Mouse (Mus musculus): Measurements from ENCODE around the gene Cubn. TPM values are rescaled to one million over a fixed set of nuclear protein-coding genes. Genes with fewer than 3 reads are reported as not detected.

The Cubn gene
- polyA plus RNA-seq, 1 experiment from 2014 or later: 0.30 TPM

- Histone ChIP-seq H3K4me1 (replicated peaks) (peaks cover 17% of the 10 kb centered on the region), H3K9me3 (no peaks in the 10 kb centered on the region), H3K4me2 (no peak overlapping the region), H3K27ac (replicated peaks) (peak overlapping the region; percentile 63), H3K36me3 (no peaks in the 10 kb centered on the region), H3K9ac (no peak overlapping the region), H3K4me3 (no peak overlapping the region), H3K27me3 (no peaks in the 10 kb centered on the region)
- 2% methylated on average over 2 of the region's 2 CpGs for WGBS
- ATAC-seq (ENCODE audit: low FRiP score, low read depth): peak; percentile 90
These were observed 92.7 kb downstream of the Cubn start for GRCm38 (mm10) chr2:13398955-13399354.

- no peak overlapping the region for H3K4me2 ChIP-seq
- H3K9ac ChIP-seq: no peak overlapping the region
- peak; percentile 63; the same call in 1 of the 2 replicates for ATAC-seq (ENCODE audit: low FRiP score, low read depth)
- no peaks in the 10 kb centered on the region for H3K9me3 ChIP-seq
- 33% methylated on average over 4 of the region's 4 CpGs for WGBS
- no peaks in the 10 kb centered on the region for H3K27me3 ChIP-seq
- H3K36me3 ChIP-seq: no peaks in the 10 kb centered on the region
- H3K4me3 ChIP-seq: no peak overlapping the region
- H3K27ac ChIP-seq (replicated peaks): peak overlapping the region; percentile 63
- H3K4me1 ChIP-seq (replicated peaks): peaks cover 17% of the 10 kb centered on the region
These were observed 93.1 kb downstream of the Cubn start for GRCm38 (mm10) chr2:13398551-13398950.

- Histone ChIP-seq H3K9ac (no peak overlapping the region), H3K27me3 (no peaks in the 10 kb centered on the region), H3K4me1 (replicated peaks) (peaks cover 17% of the 10 kb centered on the region), H3K4me3 (no peak overlapping the region), H3K4me2 (no peak overlapping the region), H3K27ac (replicated peaks) (no peak overlapping the region), H3K9me3 (no peaks in the 10 kb centered on the region), H3K36me3 (no peaks in the 10 kb centered on the region)
- ATAC-seq (ENCODE audit: low FRiP score, low read depth): no peak
- 21% methylated on average over 3 of the region's 3 CpGs for WGBS
These were observed 95.5 kb downstream of the Cubn start for GRCm38 (mm10) chr2:13396124-13396540.

GRCm38 (mm10) chr2:13391018-13391417 lies 100.6 kb downstream of the Cubn start:
- no peak for ATAC-seq (ENCODE audit: low FRiP score, low read depth)
- Histone ChIP-seq H3K27ac (replicated peaks) (no peak overlapping the region), H3K4me3 (no peak overlapping the region), H3K36me3 (no peaks in the 10 kb centered on the region), H3K4me2 (no peak overlapping the region), H3K27me3 (0 out of 2 replicates have a peak, but pooled peaks cover 2% of the 10 kb centered on the region), H3K9me3 (no peaks in the 10 kb centered on the region), H3K9ac (no peak overlapping the region), H3K4me1 (replicated peaks) (peaks cover 4% of the 10 kb centered on the region; the same call in 1 of the 2 replicates)
- WGBS: 62% methylated on average over 3 of the region's 3 CpGs

- H3K4me3 ChIP-seq: no peak overlapping the region
- peaks cover 15% of the 10 kb centered on the region for H3K4me1 ChIP-seq (replicated peaks)
- ATAC-seq (ENCODE audit: low FRiP score, low read depth): peak; percentile 35; the same call in 1 of the 2 replicates
- H3K9me3 ChIP-seq: no peaks in the 10 kb centered on the region
- 0 out of 2 replicates have a peak, but pooled peaks cover 2% of the 10 kb centered on the region for H3K27me3 ChIP-seq
- WGBS: 65% methylated on average over 5 of the region's 5 CpGs
- no peak overlapping the region for H3K4me2 ChIP-seq
- H3K27ac ChIP-seq (replicated peaks): 0 out of 2 replicates have a peak overlapping the region, but pooled peaks have one; percentile 78
- no peak overlapping the region for H3K9ac ChIP-seq
- no peaks in the 10 kb centered on the region for H3K36me3 ChIP-seq
These were observed 105.0 kb downstream of the Cubn start for GRCm38 (mm10) chr2:13386631-13387030.

- peak overlapping the region; percentile 78 for H3K27ac ChIP-seq (replicated peaks)
- no peaks in the 10 kb centered on the region for H3K9me3 ChIP-seq
- H3K4me3 ChIP-seq: no peak overlapping the region
- H3K4me2 ChIP-seq: no peak overlapping the region
- H3K36me3 ChIP-seq: no peaks in the 10 kb centered on the region
- ATAC-seq (ENCODE audit: low FRiP score, low read depth): peak; percentile 57; the same call in 1 of the 2 replicates
- no peak overlapping the region for H3K9ac ChIP-seq
- peaks cover 15% of the 10 kb centered on the region for H3K4me1 ChIP-seq (replicated peaks)
- H3K27me3 ChIP-seq: 0 out of 2 replicates have a peak, but pooled peaks cover 2% of the 10 kb centered on the region
- 50% methylated on average over 3 of the region's 3 CpGs for WGBS
These were observed 105.9 kb downstream of the Cubn start for GRCm38 (mm10) chr2:13385542-13386345.

GRCm38 (mm10) chr2:13384775-13385541 lies 106.7 kb downstream of the Cubn start:
- 29% methylated on average over 4 of the region's 4 CpGs for WGBS
- no peaks in the 10 kb centered on the region for H3K9me3 ChIP-seq
- H3K9ac ChIP-seq: no peak overlapping the region
- H3K27me3 ChIP-seq: 0 out of 2 replicates have a peak, but pooled peaks cover under 1% of the 10 kb centered on the region
- ATAC-seq (ENCODE audit: low FRiP score, low read depth): peak; percentile 82
- peak overlapping the region; percentile 78 for H3K27ac ChIP-seq (replicated peaks)
- peaks cover 15% of the 10 kb centered on the region for H3K4me1 ChIP-seq (replicated peaks)
- no peak overlapping the region for H3K4me2 ChIP-seq
- no peaks in the 10 kb centered on the region for H3K36me3 ChIP-seq
- H3K4me3 ChIP-seq: no peak overlapping the region

- H3K9me3 ChIP-seq: no peaks in the 10 kb centered on the region
- H3K4me2 ChIP-seq: no peak overlapping the region
- no peak overlapping the region for H3K4me3 ChIP-seq
- no peak overlapping the region for H3K9ac ChIP-seq
- no peak overlapping the region for H3K27ac ChIP-seq (replicated peaks)
- WGBS: 88% methylated on average over 4 of the region's 4 CpGs
- no peaks in the 10 kb centered on the region for H3K27me3 ChIP-seq
- H3K36me3 ChIP-seq: no peaks in the 10 kb centered on the region
- no peak for ATAC-seq (ENCODE audit: low FRiP score, low read depth)
- peaks cover 16% of the 10 kb centered on the region for H3K4me1 ChIP-seq (replicated peaks)
These were observed 115.4 kb downstream of the Cubn start for GRCm38 (mm10) chr2:13376166-13376565.

- Histone ChIP-seq H3K4me2 (no peak overlapping the region), H3K36me3 (no peaks in the 10 kb centered on the region), H3K27me3 (no peaks in the 10 kb centered on the region), H3K4me3 (no peak overlapping the region), H3K27ac (replicated peaks) (no peak overlapping the region), H3K9ac (no peak overlapping the region), H3K4me1 (replicated peaks) (peaks cover 16% of the 10 kb centered on the region), H3K9me3 (no peaks in the 10 kb centered on the region)
- WGBS: 43% methylated on average over 1 of the region's 1 CpGs
- ATAC-seq (ENCODE audit: low FRiP score, low read depth): no peak
These were observed 118.3 kb downstream of the Cubn start for GRCm38 (mm10) chr2:13373291-13373690.

GRCm38 (mm10) chr2:13372825-13373224 lies 118.8 kb downstream of the Cubn start:
- no peak overlapping the region for H3K9ac ChIP-seq
- peak; percentile 50; the same call in 1 of the 2 replicates for ATAC-seq (ENCODE audit: low FRiP score, low read depth)
- H3K9me3 ChIP-seq: no peaks in the 10 kb centered on the region
- no peaks in the 10 kb centered on the region for H3K36me3 ChIP-seq
- 27% methylated on average over 3 of the region's 3 CpGs for WGBS
- H3K4me3 ChIP-seq: no peak overlapping the region
- peaks cover 16% of the 10 kb centered on the region for H3K4me1 ChIP-seq (replicated peaks)
- 0 out of 2 replicates have a peak overlapping the region, but pooled peaks have one; percentile 11 for H3K4me2 ChIP-seq
- H3K27me3 ChIP-seq: no peaks in the 10 kb centered on the region
- H3K27ac ChIP-seq (replicated peaks): peak overlapping the region; percentile 63

- peak overlapping the region; percentile 63 for H3K27ac ChIP-seq (replicated peaks)
- peak; percentile 87 for ATAC-seq (ENCODE audit: low FRiP score, low read depth)
- no peaks in the 10 kb centered on the region for H3K36me3 ChIP-seq
- H3K4me2 ChIP-seq: 0 out of 2 replicates have a peak overlapping the region, but pooled peaks have one; percentile 11
- no peak overlapping the region for H3K4me3 ChIP-seq
- no peak overlapping the region for H3K9ac ChIP-seq
- no peaks in the 10 kb centered on the region for H3K9me3 ChIP-seq
- WGBS: under 1% methylated on average over 5 of the region's 5 CpGs
- peaks cover 16% of the 10 kb centered on the region for H3K4me1 ChIP-seq (replicated peaks)
- no peaks in the 10 kb centered on the region for H3K27me3 ChIP-seq
These were observed 119.3 kb downstream of the Cubn start for GRCm38 (mm10) chr2:13372256-13372824.
